Comparison of ENCODE assay signal across 10 mouse cellular contexts in the genomic region with DNA sequence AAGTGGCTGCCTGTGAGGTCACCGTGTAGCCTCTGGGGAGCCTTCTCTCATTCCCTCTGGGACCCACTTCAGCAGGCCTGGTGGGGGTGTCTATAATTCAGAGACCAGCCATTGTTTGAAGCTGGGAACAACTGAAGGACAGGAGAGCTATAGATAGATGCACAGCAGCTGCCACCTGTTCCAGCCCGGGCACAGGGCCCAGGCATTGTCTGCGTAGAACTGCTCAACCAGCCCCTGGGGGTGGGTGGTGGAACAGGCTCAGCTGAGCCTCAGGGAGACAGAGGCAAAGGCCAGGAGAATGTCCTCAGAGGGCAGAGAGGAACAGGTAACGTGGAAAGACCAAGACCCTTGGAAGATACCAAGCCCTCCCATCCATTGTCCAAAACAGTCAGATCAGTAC. TPM values are rescaled to one million over a fixed set of nuclear protein-coding genes. Genes with fewer than 3 reads are reported as not detected.
DNase-seq lines count a peak whose midpoint lies in the region; ATAC-seq and TF ChIP-seq lines count a peak whose summit lies in the region.
"Had no signal": no experiment of that assay in that cellular context is flagged by ENCODE, and none has a peak within 500 bp of the region (broad histone marks: within the 10 kb centered on the region; RNA-seq: fewer than 3 reads in every experiment).

No protein-coding gene starts in this region.

- no peaks in the 10 kb centered on the region for H3K27me3 ChIP-seq in heart, embryonic 10.5 days (ENCODE audit: insufficient read depth, poor library complexity, severe bottlenecking)
- H3K27me3 ChIP-seq in hindbrain, postnatal 0 days (ENCODE audit: insufficient read depth, low read length) = no peaks in the 10 kb centered on the region

- H3K4me3 ChIP-seq in heart, embryonic 10.5 days = no peak overlapping the region
- H3K4me3 ChIP-seq in hindbrain, postnatal 0 days (ENCODE audit: low read length) = no peak overlapping the region
- H3K4me3 ChIP-seq: limb, embryonic 12.5 days had no signal

- peaks cover 4% of the 10 kb centered on the region; the same call in 1 of the 2 replicates for H3K36me3 ChIP-seq in heart, embryonic 10.5 days
- no peaks in the 10 kb centered on the region for H3K36me3 ChIP-seq in hindbrain, postnatal 0 days (ENCODE audit: insufficient read depth, low read length)
- H3K36me3 ChIP-seq: limb, embryonic 12.5 days had no signal

- peak; percentile 61 for DNase-seq in right cerebral cortex, postnatal 25 days
- DNase-seq in right cerebral cortex, adult 18-20 months = no peak
- DNase-seq in heart, embryonic 10.5 days (ENCODE audit: low spot score) = no peak
- DNase-seq in layer of hippocampus, postnatal 14 days (ENCODE audit: low spot score in 2 of 2) = peak; percentile 42 to 66
- no peak for DNase-seq in testis, postnatal 14 days (ENCODE audit: low spot score)
- DNase-seq in urinary bladder, postnatal 14 days (ENCODE audit: low spot score) = no peak
- DNase-seq in hindbrain, postnatal 0 days (ENCODE audit: low spot score) = no peak
- DNase-seq: kidney, adult 2 months had no signal

- H3K9ac ChIP-seq in hindbrain, postnatal 0 days (replicated peaks; ENCODE audit: low read length) = no peak overlapping the region
- H3K9ac ChIP-seq: limb, embryonic 12.5 days had no signal

- TF ChIP-seq CTCF in hindbrain, postnatal 0 days (IDR thresholded peaks at IDR 0.05; ENCODE audit: low read depth) = no peak

- no peak overlapping the region for H3K4me2 ChIP-seq in hindbrain, postnatal 0 days (ENCODE audit: low read depth, low read length)
- H3K4me2 ChIP-seq: limb, embryonic 12.5 days had no signal

- H3K27ac ChIP-seq in heart, embryonic 10.5 days = peak overlapping the region; percentile 88
- no peak overlapping the region for H3K27ac ChIP-seq in hindbrain, postnatal 0 days
- H3K27ac ChIP-seq: limb, embryonic 12.5 days had no signal

- H3K4me1 ChIP-seq in heart, embryonic 10.5 days = peaks cover 50% of the 10 kb centered on the region
- H3K4me1 ChIP-seq in hindbrain, postnatal 0 days (ENCODE audit: insufficient read depth, low read length) = no peaks in the 10 kb centered on the region

- ATAC-seq in hindbrain, postnatal 0 days = no peak
- ATAC-seq: midbrain, embryonic 16.5 days had no signal

- 73% methylated on average over 4 of the region's 4 CpGs for WGBS in heart, embryonic 10.5 days
- 83% methylated on average over 4 of the region's 4 CpGs for WGBS in hindbrain, postnatal 0 days

- no peaks in the 10 kb centered on the region for H3K9me3 ChIP-seq in heart, embryonic 10.5 days
- no peaks in the 10 kb centered on the region for H3K9me3 ChIP-seq in hindbrain, postnatal 0 days (ENCODE audit: low read length)
- H3K9me3 ChIP-seq: limb, embryonic 12.5 days had no signal

RNA-seq across cellular contexts. Expression of gene Myh7b, which starts 4.7 kb away (rescaled TPM):
- 12.4 and 15.7 TPM in 2 replicates for polyA plus RNA-seq in heart, embryonic 10.5 days (2016; fragmentation: Nextera tagmentation; extraction: Ambion mirVana)
- 1 to 10 TPM; 3.1 to 4.9 TPM for total RNA-seq in layer of hippocampus, postnatal 14 days (2021)
- total RNA-seq in hindbrain, postnatal 0 days (2014; rRNA removed) = 0.18 and 3.1 TPM in 2 replicates
- 3.4 and 3.9 TPM in 2 replicates for polyA plus RNA-seq in hindbrain, postnatal 0 days (2015; fragmentation: Nextera tagmentation; extraction: Ambion mirVana)

RNA-seq across cellular contexts. Expression of gene Gss, which starts 13.8 kb away (rescaled TPM):
- polyA plus RNA-seq in heart, embryonic 10.5 days (2016; fragmentation: Nextera tagmentation; extraction: Ambion mirVana) = 24.2 and 29.1 TPM in 2 replicates
- 10 to 100 TPM; 14.5 to 16.4 TPM for total RNA-seq in layer of hippocampus, postnatal 14 days (2021)
- total RNA-seq in hindbrain, postnatal 0 days (2014; rRNA removed) = 5.6 and 14.7 TPM in 2 replicates
- 15.3 and 15.4 TPM in 2 replicates for polyA plus RNA-seq in hindbrain, postnatal 0 days (2015; fragmentation: Nextera tagmentation; extraction: Ambion mirVana)

Comparison
In these comparisons a context has a peak if more than half of its experiments do, and no peak if none do; other contexts are left out.
1. DNase-seq: peak in right cerebral cortex, postnatal 25 days (single experiment) and layer of hippocampus, postnatal 14 days (2 of 2); none in right cerebral cortex, adult 18-20 months (single experiment), heart, embryonic 10.5 days (single experiment), testis, postnatal 14 days (single experiment), urinary bladder, postnatal 14 days (single experiment) and hindbrain, postnatal 0 days (single experiment).